Mouse (Mus musculus) hindbrain, embryonic 13.5 days (tissue): ENCODE results near the gene Fry. TPM values are rescaled to one million over a fixed set of nuclear protein-coding genes. Genes with fewer than 3 reads are reported as not detected.

Experiments
- ATAC-seq: fragments of 200-750 bp; cut with Nextera tagmentation; 2 replicates; pipeline ENCODE4 v1.8.0; 2017; ENCODE audit warnings: moderate TSS enrichment; ENCODE audit not compliant: low FRiP score
- H3K27ac ChIP-seq: fragments of 300-500 bp; sonication (generic); 2 replicates; pipeline ENCODE4 v1.5.1; 2015; ENCODE audit warnings: inconsistent platforms, mild to moderate bottlenecking, moderate library complexity
- H3K27me3 ChIP-seq: fragments of 300-500 bp; sonication (generic); 2 replicates; pipeline ENCODE4 v1.6.1; 2015; ENCODE audit warnings: mild to moderate bottlenecking, inconsistent platforms
- H3K36me3 ChIP-seq: fragments of 300-500 bp; sonication (generic); 2 replicates; pipeline ENCODE4 v1.6.1; 2015; ENCODE audit warnings: mild to moderate bottlenecking, inconsistent platforms
- H3K4me1 ChIP-seq: fragments of 300-500 bp; sonication (generic); replicated peaks from 2 replicates; pipeline ENCODE4 v1.6.1; 2015; ENCODE audit warnings: inconsistent platforms
- H3K4me2 ChIP-seq: fragments of 300-500 bp; sonication (generic); 2 replicates; pipeline ENCODE4 v1.6.1; 2015; ENCODE audit warnings: inconsistent platforms, mild to moderate bottlenecking, moderate library complexity
- H3K4me3 ChIP-seq: fragments of 300-500 bp; sonication (generic); 2 replicates; pipeline ENCODE4 v1.5.1; 2015; ENCODE audit warnings: mild to moderate bottlenecking, inconsistent platforms
- H3K9ac ChIP-seq: fragments of 300-500 bp; sonication (generic); 2 replicates; pipeline ENCODE4 v1.6.1; 2015; ENCODE audit warnings: mild to moderate bottlenecking, inconsistent platforms
- H3K9me3 ChIP-seq: fragments of 300-500 bp; sonication (generic); 2 replicates; pipeline ENCODE4 v1.6.1; 2016; ENCODE audit warnings: inconsistent platforms
- WGBS: fragments of 180-500 bp; shearing (Covaris S2); methylation state at CpG from one replicate; pipeline ENCODE4 v1.1.7; 2015; 5-methylcytosine and 5-hydroxymethylcytosine counted together
- polyA plus RNA-seq: library from polyadenylated mRNA; unstranded; fragments of >200 nt; fragmentation: Nextera tagmentation; extraction: Ambion mirVana; gene quantifications from 2 replicates; pipeline ENCODE4 v1.2.1, GENCODE M21; 2015

The Fry gene
- polyA plus RNA-seq, 1 experiment from 2014 or later = 40.7 TPM

DNA sequence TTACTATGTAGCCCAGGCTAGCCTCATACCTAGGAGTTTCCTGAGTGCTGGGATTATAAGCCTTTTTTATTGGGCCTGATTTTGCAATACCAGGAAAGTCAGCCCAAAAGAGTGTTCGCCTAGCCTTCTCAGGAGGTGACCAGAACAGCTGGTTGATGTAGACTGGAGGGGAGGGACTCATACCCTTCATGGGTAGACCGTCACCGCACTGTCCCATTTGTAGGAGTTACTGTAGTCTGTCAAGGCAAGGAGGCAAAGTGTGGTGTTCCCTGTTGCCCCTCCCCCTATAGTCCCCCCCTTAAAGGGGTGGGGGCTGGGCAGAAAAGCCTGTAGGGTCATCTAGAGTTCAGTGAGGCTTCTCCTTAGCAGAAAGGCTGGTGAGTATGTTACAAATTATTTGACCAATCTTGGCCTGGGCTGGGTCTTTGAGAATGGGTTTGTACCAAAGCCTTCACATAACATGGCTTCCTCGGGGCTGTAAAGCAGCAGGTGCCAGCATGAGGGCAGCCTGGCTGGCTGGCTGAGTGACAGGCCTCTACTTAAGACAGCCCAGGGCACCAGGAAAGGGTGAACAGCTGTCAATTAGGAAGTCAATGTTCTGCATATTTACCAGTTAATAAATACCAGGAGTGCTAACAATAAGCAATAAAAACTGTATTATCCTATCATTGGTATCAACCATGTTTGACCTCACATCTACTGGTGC, 172.2 kb downstream of the Fry start:
- 0 out of 2 replicates have a peak, but pooled peaks have one; percentile 34 for ATAC-seq
- H3K27me3 ChIP-seq = no peaks in the 10 kb centered on the region
- no peaks in the 10 kb centered on the region; the same call in 1 of the 2 replicates for H3K36me3 ChIP-seq
- no peak overlapping the region for H3K4me3 ChIP-seq
- H3K4me2 ChIP-seq = no peak overlapping the region
- no peak overlapping the region for H3K27ac ChIP-seq
- 74% methylated on average over 4 of the region's 4 CpGs for WGBS
- no peaks in the 10 kb centered on the region for H3K9me3 ChIP-seq
- H3K9ac ChIP-seq = no peak overlapping the region
- H3K4me1 ChIP-seq = peaks cover 22% of the 10 kb centered on the region

GRCm38 (mm10) chr5:150291216-150291615, 172.8 kb downstream of the Fry start:
- Histone ChIP-seq H3K9me3 (no peaks in the 10 kb centered on the region), H3K4me2 (no peak overlapping the region), H3K36me3 (no peaks in the 10 kb centered on the region; the same call in 1 of the 2 replicates), H3K27me3 (no peaks in the 10 kb centered on the region), H3K27ac (no peak overlapping the region), H3K4me1 (peaks cover 22% of the 10 kb centered on the region), H3K4me3 (no peak overlapping the region), H3K9ac (no peak overlapping the region)
- 90% methylated on average over 6 of the region's 6 CpGs for WGBS
- ATAC-seq = no peak

DNA sequence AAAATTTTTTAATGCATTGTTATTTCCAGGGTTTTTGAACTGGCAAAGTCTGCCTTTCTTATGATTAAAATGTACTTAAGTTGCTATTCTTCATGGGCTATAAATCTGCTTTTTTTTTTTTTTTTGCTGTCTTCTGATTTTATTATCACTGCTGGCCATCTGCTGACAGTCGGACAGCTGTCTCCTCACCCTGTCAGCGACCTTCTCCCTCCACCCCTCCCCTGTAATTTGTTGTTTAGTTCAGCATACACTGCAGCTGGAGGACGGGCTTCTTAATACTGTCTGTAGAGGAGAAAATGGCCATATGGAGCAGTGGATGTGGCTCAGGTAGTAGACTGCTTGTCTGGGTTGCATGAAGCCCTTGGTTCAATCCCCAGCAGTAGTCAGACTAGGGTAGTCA, 173.7 kb downstream of the Fry start:
- H3K4me2 ChIP-seq = no peak overlapping the region
- WGBS = 41% methylated on average over 3 of the region's 3 CpGs
- peaks cover 22% of the 10 kb centered on the region for H3K4me1 ChIP-seq
- no peaks in the 10 kb centered on the region; the same call in 1 of the 2 replicates for H3K36me3 ChIP-seq
- no peaks in the 10 kb centered on the region for H3K9me3 ChIP-seq
- H3K4me3 ChIP-seq = no peak overlapping the region
- H3K9ac ChIP-seq = no peak overlapping the region
- no peak for ATAC-seq
- no peaks in the 10 kb centered on the region for H3K27me3 ChIP-seq
- no peak overlapping the region for H3K27ac ChIP-seq

GRCm38 (mm10) chr5:150294306-150294705, 175.9 kb downstream of the Fry start:
- Histone ChIP-seq H3K27ac (no peak overlapping the region), H3K9me3 (no peaks in the 10 kb centered on the region), H3K36me3 (no peaks in the 10 kb centered on the region), H3K9ac (no peak overlapping the region), H3K4me2 (no peak overlapping the region), H3K4me1 (peaks cover 31% of the 10 kb centered on the region), H3K27me3 (no peaks in the 10 kb centered on the region), H3K4me3 (no peak overlapping the region)
- WGBS = 58% methylated on average over 11 of the region's 11 CpGs
- ATAC-seq = no peak

DNA sequence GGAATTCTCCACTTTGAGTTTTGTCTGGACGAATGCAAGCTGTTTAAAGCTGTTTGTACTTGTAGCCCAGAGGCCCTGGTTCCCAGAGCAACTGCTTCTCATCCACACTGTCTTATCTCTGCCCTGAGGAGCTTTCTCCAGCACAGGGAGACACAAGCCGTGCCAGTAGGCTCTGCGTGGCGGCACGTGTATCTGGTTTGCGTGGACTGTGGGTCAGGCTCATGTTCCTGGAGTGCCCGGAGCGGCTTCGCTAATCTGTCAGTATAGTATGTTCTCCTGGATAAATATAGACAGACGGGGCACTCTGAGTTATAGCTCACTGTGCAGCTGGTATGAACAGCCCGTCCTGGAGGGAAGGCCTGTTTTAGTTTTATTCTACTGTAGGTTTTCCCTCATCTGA, 176.7 kb downstream of the Fry start:
- 87% methylated on average over 11 of the region's 11 CpGs for WGBS
- Histone ChIP-seq H3K4me3 (no peak overlapping the region), H3K4me2 (no peak overlapping the region), H3K4me1 (peaks cover 31% of the 10 kb centered on the region), H3K36me3 (no peaks in the 10 kb centered on the region), H3K9ac (no peak overlapping the region), H3K27me3 (no peaks in the 10 kb centered on the region), H3K27ac (no peak overlapping the region; the same call in 1 of the 2 replicates), H3K9me3 (no peaks in the 10 kb centered on the region)
- ATAC-seq = no peak

GRCm38 (mm10) chr5:150298969-150299368, 180.5 kb downstream of the Fry start:
- Histone ChIP-seq H3K9me3 (no peaks in the 10 kb centered on the region), H3K4me1 (peaks cover 22% of the 10 kb centered on the region), H3K27ac (0 out of 2 replicates have a peak overlapping the region, but pooled peaks have one; percentile 26), H3K27me3 (no peaks in the 10 kb centered on the region), H3K4me3 (no peak overlapping the region), H3K36me3 (no peaks in the 10 kb centered on the region), H3K4me2 (no peak overlapping the region), H3K9ac (no peak overlapping the region)
- ATAC-seq = no peak
- WGBS = 69% methylated on average over 6 of the region's 6 CpGs

- Histone ChIP-seq H3K9ac (no peak overlapping the region), H3K4me1 (peaks cover 13% of the 10 kb centered on the region), H3K27ac (no peak overlapping the region), H3K9me3 (no peaks in the 10 kb centered on the region), H3K4me3 (no peak overlapping the region), H3K36me3 (no peaks in the 10 kb centered on the region; the same call in 1 of the 2 replicates), H3K27me3 (no peaks in the 10 kb centered on the region), H3K4me2 (no peak overlapping the region)
- ATAC-seq = no peak
- 88% methylated on average over 2 of the region's 2 CpGs for WGBS
These were observed 183.7 kb downstream of the Fry start for GRCm38 (mm10) chr5:150302123-150302522.

DNA sequence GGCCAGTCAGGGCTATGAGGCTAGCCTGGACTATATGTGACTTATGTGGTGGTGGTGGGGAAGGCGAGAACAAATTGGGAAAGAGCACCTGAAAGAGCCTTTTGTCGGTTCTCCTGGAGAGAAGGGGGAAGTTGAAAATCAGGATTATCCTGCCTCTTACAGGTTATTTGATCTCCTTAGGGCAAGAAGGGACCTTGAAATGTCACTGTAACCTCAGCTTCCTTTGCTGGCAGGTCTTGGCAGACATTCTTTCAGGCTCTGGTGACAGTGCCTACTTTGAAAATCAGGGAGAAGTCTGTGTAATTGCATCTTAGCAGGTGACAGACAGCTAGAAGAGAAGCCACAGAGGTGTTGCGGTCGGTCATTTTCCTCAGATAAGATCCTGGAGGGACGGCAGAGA, 184.6 kb downstream of the Fry start:
- H3K36me3 ChIP-seq = no peaks in the 10 kb centered on the region; the same call in 1 of the 2 replicates
- H3K27ac ChIP-seq = no peak overlapping the region
- ATAC-seq = no peak
- H3K4me3 ChIP-seq = no peak overlapping the region
- H3K27me3 ChIP-seq = no peaks in the 10 kb centered on the region
- WGBS = 82% methylated on average over 5 of the region's 5 CpGs
- H3K9ac ChIP-seq = no peak overlapping the region
- H3K4me2 ChIP-seq = no peak overlapping the region
- H3K9me3 ChIP-seq = no peaks in the 10 kb centered on the region
- peaks cover 13% of the 10 kb centered on the region for H3K4me1 ChIP-seq

DNA sequence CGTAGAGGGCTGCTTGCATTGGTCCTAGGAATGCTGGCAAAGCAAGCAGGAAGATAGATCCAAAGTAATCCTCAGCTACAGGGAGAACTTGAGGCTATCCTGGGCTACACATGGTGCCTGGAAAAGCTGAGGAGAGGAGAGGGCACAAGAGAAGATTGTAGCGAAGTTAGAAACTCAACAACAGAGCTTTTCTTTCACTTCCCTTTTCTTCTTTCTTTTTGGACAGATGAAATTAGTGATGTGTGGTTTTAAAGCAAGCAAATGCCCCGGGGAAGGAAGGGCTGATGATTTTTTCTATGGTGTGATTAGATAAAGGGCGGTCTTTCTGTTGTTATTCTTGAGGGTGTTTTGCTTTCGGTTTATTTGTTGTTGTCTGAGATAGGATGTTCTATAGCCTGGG, 188.1 kb downstream of the Fry start:
- H3K4me1 ChIP-seq = no peaks in the 10 kb centered on the region

GRCm38 (mm10) chr5:150313229-150313628, 194.8 kb downstream of the Fry start:
- Histone ChIP-seq H3K9ac (no peak overlapping the region), H3K9me3 (no peaks in the 10 kb centered on the region), H3K27ac (peak overlapping the region; percentile 35; the same call in 1 of the 2 replicates), H3K4me3 (no peak overlapping the region), H3K4me1 (no peaks in the 10 kb centered on the region; the same call in 1 of the 2 replicates), H3K4me2 (no peak overlapping the region), H3K36me3 (peaks cover 26% of the 10 kb centered on the region), H3K27me3 (no peaks in the 10 kb centered on the region)
- no peak for ATAC-seq
- WGBS = 63% methylated on average over 2 of the region's 2 CpGs

More for the DNA sequence above, 188.1 kb downstream of the Fry start:
- no peak for ATAC-seq
- Histone ChIP-seq H3K27me3 (no peaks in the 10 kb centered on the region), H3K4me3 (no peak overlapping the region), H3K4me2 (no peak overlapping the region), H3K9me3 (no peaks in the 10 kb centered on the region), H3K9ac (no peak overlapping the region), H3K27ac (no peak overlapping the region), H3K36me3 (peaks cover 19% of the 10 kb centered on the region)
- 94% methylated on average over 5 of the region's 5 CpGs for WGBS

GRCm38 (mm10) chr5:150314582-150314981, 196.1 kb downstream of the Fry start:
- WGBS = 95% methylated on average over 6 of the region's 6 CpGs
- no peak overlapping the region for H3K4me3 ChIP-seq
- no peak overlapping the region for H3K27ac ChIP-seq
- H3K36me3 ChIP-seq = peaks cover 22% of the 10 kb centered on the region
- H3K4me1 ChIP-seq = no peaks in the 10 kb centered on the region; the same call in 1 of the 2 replicates
- no peaks in the 10 kb centered on the region for H3K9me3 ChIP-seq
- no peak for ATAC-seq
- H3K27me3 ChIP-seq = no peaks in the 10 kb centered on the region
- no peak overlapping the region for H3K4me2 ChIP-seq
- no peak overlapping the region for H3K9ac ChIP-seq

DNA sequence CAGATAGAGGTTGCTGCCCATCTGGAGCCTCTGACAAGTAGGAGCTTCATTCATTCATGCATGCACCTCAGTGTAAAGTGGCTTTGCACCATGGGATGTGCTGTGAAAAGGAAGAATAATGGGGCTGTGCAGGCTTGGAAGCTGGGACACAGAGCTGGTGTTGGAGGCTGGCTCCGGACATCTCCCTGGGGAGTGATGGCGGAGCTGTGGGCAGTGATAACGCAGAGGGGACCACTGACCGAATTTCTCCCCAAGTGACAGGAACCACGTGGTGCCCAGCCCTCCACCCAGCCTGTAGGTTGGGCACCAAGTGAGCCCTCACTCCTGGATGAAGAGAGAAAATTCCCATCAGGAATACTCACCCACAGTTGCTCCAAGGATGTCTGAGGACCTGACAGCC, 207.0 kb downstream of the Fry start:
- Histone ChIP-seq H3K9me3 (no peaks in the 10 kb centered on the region), H3K27ac (no peak overlapping the region), H3K9ac (no peak overlapping the region), H3K4me1 (peaks cover 3% of the 10 kb centered on the region; the same call in 1 of the 2 replicates), H3K27me3 (no peaks in the 10 kb centered on the region), H3K4me3 (no peak overlapping the region), H3K36me3 (peaks cover 18% of the 10 kb centered on the region), H3K4me2 (no peak overlapping the region)
- no peak; the same call in 1 of the 2 replicates for ATAC-seq
- WGBS = 57% methylated on average over 5 of the region's 5 CpGs

DNA sequence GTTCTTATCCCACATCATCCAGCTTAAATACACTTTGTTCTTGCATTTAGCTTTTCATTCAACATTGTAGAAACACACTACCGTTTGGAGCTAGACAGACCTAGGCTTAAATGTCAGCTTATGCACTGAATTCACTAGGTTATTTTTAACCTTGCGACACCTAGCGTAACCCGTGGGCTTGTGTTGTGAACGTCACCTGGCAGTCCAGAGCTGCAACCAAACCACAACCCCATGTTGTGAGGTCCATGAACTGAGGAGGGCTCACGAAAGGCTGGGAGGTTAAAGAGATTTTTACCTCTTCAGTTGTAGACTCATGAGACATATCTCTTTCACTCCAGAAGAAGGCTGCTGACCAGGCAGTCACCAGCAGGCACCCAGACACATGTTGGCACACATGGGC, 210.2 kb downstream of the Fry start:
- no peak overlapping the region for H3K4me2 ChIP-seq
- no peak overlapping the region for H3K27ac ChIP-seq
- ATAC-seq = no peak

More for the DNA sequence above, 210.2 kb downstream of the Fry start:
- WGBS = 93% methylated on average over 6 of the region's 6 CpGs
- Histone ChIP-seq H3K9ac (no peak overlapping the region), H3K36me3 (peaks cover 18% of the 10 kb centered on the region), H3K4me3 (no peak overlapping the region), H3K9me3 (no peaks in the 10 kb centered on the region), H3K27me3 (no peaks in the 10 kb centered on the region), H3K4me1 (peaks cover 7% of the 10 kb centered on the region; the same call in 1 of the 2 replicates)
